Mouse (Mus musculus) skeletal muscle tissue, adult 2 months (tissue): ENCODE measurements at regions not wholly inside any gene's neighbourhood (a gene's known extent, or its start where the extent isn't known, plus 50 kb on each side); places are given as distances from the start of the nearest gene placed in this dataset.

Experiments
- DNase-seq: peaks from one replicate; pipeline ENCODE4 v3.0.0-alpha.2; 2012; ENCODE audit warnings: low read depth, low spot score

GRCm38 (mm10) chr17:47177671-47178246, 167.4 kb upstream of the Ubr2 start:
- DNase-seq = no peak

- DNase-seq = no peak
Measured at GRCm38 (mm10) chr17:47176328-47176727, 166.0 kb upstream of the Ubr2 start.

GRCm38 (mm10) chr17:47174748-47175215, 164.4 kb upstream of the Ubr2 start:
- DNase-seq = peak; percentile 69

- no peak for DNase-seq
Measured at GRCm38 (mm10) chr17:47171801-47172200, 161.4 kb upstream of the Ubr2 start.

- no peak for DNase-seq
Measured at GRCm38 (mm10) chr17:47170978-47171593, 160.7 kb upstream of the Ubr2 start.

GRCm38 (mm10) chr17:47168105-47168504, 157.7 kb upstream of the Ubr2 start:
- DNase-seq = no peak

- no peak for DNase-seq
Measured at GRCm38 (mm10) chr17:47163677-47164340, 153.5 kb upstream of the Ubr2 start.

GRCm38 (mm10) chr17:47162459-47162858, 152.1 kb upstream of the Ubr2 start:
- DNase-seq = no peak

- peak; percentile 39 for DNase-seq
Measured at GRCm38 (mm10) chr17:47156237-47156636, 145.9 kb upstream of the Ubr2 start.

GRCm38 (mm10) chr17:47151557-47152278, 141.4 kb upstream of the Ubr2 start:
- no peak for DNase-seq

GRCm38 (mm10) chr17:47151193-47151556, 140.8 kb upstream of the Ubr2 start:
- DNase-seq = no peak

- no peak for DNase-seq
Measured at GRCm38 (mm10) chr17:47150636-47151035, 140.3 kb upstream of the Ubr2 start.

GRCm38 (mm10) chr17:47149662-47150061, 139.3 kb upstream of the Ubr2 start:
- DNase-seq = no peak

- DNase-seq = no peak
Measured at GRCm38 (mm10) chr17:47149158-47149557, 138.8 kb upstream of the Ubr2 start.

GRCm38 (mm10) chr17:47146640-47147039, 136.3 kb upstream of the Ubr2 start:
- no peak for DNase-seq

GRCm38 (mm10) chr17:47145590-47145989, 135.2 kb upstream of the Ubr2 start:
- DNase-seq = no peak

GRCm38 (mm10) chr17:47144996-47145395, 134.6 kb upstream of the Ubr2 start:
- no peak for DNase-seq

- DNase-seq = no peak
Measured at GRCm38 (mm10) chr17:47144460-47144859, 134.1 kb upstream of the Ubr2 start.

GRCm38 (mm10) chr17:47143898-47144297, 133.5 kb upstream of the Ubr2 start:
- no peak for DNase-seq

GRCm38 (mm10) chr17:47142885-47143284, 132.5 kb upstream of the Ubr2 start:
- no peak for DNase-seq

- no peak for DNase-seq
Measured at GRCm38 (mm10) chr17:47142276-47142675, 131.9 kb upstream of the Ubr2 start.

GRCm38 (mm10) chr17:47141843-47142215, 131.5 kb upstream of the Ubr2 start:
- no peak for DNase-seq
